Mouse (Mus musculus) erythroblast, embryonic 14.5 days (primary cell): Measurements from ENCODE around the gene Psap.

Source experiments
- GATA1 ChIP-seq: IDR thresholded peaks from 2 replicates; pipeline ENCODE4 v1.6.1; 2012; ENCODE audit warnings: low read length, inconsistent platforms, mixed read lengths
- TAL1 ChIP-seq: IDR thresholded peaks from 3 replicates; pipeline ENCODE4 v1.6.1; 2012; ENCODE audit warnings: low read length, inconsistent platforms, mixed read lengths

GRCm38 (mm10) chr10:60245041-60245440, 32.4 kb upstream of the Psap start:
- no peak for TF ChIP-seq GATA1
- TF ChIP-seq TAL1, result no peak
